Mouse (Mus musculus) thymus, postnatal 25 days (tissue): Measurements from ENCODE around the gene Obsl1.
A peak's percentile ranks its signal among the peaks of the same experiment; 100 is the strongest.

Source experiments
- DNase-seq: peaks from one replicate; pipeline ENCODE4 v3.0.0; 2022

The Obsl1 gene

GRCm38 (mm10) chr1:75480735-75481134, 25.5 kb downstream of the Obsl1 start:
- DNase-seq = no peak

GRCm38 (mm10) chr1:75480036-75480435, 26.2 kb downstream of the Obsl1 start:
- no peak for DNase-seq

- no peak for DNase-seq
These were observed 26.6 kb downstream of the Obsl1 start for GRCm38 (mm10) chr1:75479635-75479989.

- peak; percentile 97 for DNase-seq
These were observed 27.2 kb downstream of the Obsl1 start, which contains the start of the genes Chpf and Tmem198 for GRCm38 (mm10) chr1:75478916-75479634. Gene Chpf (minus strand): TSS chr1:75479307. Gene Tmem198 (plus strand): TSS chr1:75479532.

GRCm38 (mm10) chr1:75478497-75478896, 27.8 kb downstream of the Obsl1 start:
- no peak for DNase-seq

GRCm38 (mm10) chr1:75477966-75478290, 28.3 kb downstream of the Obsl1 start:
- DNase-seq = no peak

- peak; percentile 81 for DNase-seq
These were observed 28.8 kb downstream of the Obsl1 start for GRCm38 (mm10) chr1:75477264-75477965.

GRCm38 (mm10) chr1:75476441-75476840, 29.8 kb downstream of the Obsl1 start:
- DNase-seq = no peak

GRCm38 (mm10) chr1:75469287-75469825, 36.9 kb downstream of the Obsl1 start:
- DNase-seq = no peak

GRCm38 (mm10) chr1:75467215-75467927, 38.9 kb downstream of the Obsl1 start:
- peak; percentile 64 for DNase-seq

- no peak for DNase-seq
These were observed 42.5 kb downstream of the Obsl1 start for GRCm38 (mm10) chr1:75463652-75464204.

- no peak for DNase-seq
These were observed 43.6 kb downstream of the Obsl1 start for GRCm38 (mm10) chr1:75462636-75463035.

GRCm38 (mm10) chr1:75460297-75460696, 46.0 kb downstream of the Obsl1 start:
- DNase-seq = no peak

GRCm38 (mm10) chr1:75458789-75459684, 47.2 kb downstream of the Obsl1 start:
- DNase-seq = no peak

- no peak for DNase-seq
These were observed 48.0 kb downstream of the Obsl1 start for GRCm38 (mm10) chr1:75458025-75458788.

GRCm38 (mm10) chr1:75457710-75458024, 48.6 kb downstream of the Obsl1 start:
- DNase-seq = no peak

- DNase-seq = peak; percentile 11
These were observed 49.3 kb downstream of the Obsl1 start for GRCm38 (mm10) chr1:75456746-75457564.

- DNase-seq = no peak
These were observed 50.3 kb downstream of the Obsl1 start for GRCm38 (mm10) chr1:75455948-75456347.

- DNase-seq = no peak
These were observed 50.8 kb downstream of the Obsl1 start for GRCm38 (mm10) chr1:75455433-75455832.

- DNase-seq = no peak
These were observed 54.4 kb downstream of the Obsl1 start for GRCm38 (mm10) chr1:75451900-75452299.
